Mouse (Mus musculus): ENCODE results near the gene Atf3.

- no peak for TF ChIP-seq POLR2A (IDR thresholded peaks at IDR 0.05; ENCODE audit: low read depth, low read length)
- no peak for TF ChIP-seq CTCF (IDR thresholded peaks at IDR 0.05; ENCODE audit: extremely low read depth, insufficient read depth, insufficient read length, insufficient replicate concordance)
Observed at GRCm38 (mm10) chr1:191226570-191226969, 8.7 kb upstream of the Atf3 start.
